Mouse (Mus musculus): Measurements from ENCODE around the gene Kcnk3.

Kcnk3 gene

GRCm38 (mm10) chr5:30590231-30590630, 2.3 kb downstream of the Kcnk3 start:
- Histone ChIP-seq H3K4me1 (replicated peaks; ENCODE audit: low read depth, low read length) (peaks cover 8% of the 10 kb centered on the region), H3K27me3 (ENCODE audit: insufficient read depth, low read length) (peaks cover 72% of the 10 kb centered on the region), H3K4me3 (replicated peaks; ENCODE audit: low read length) (no peak overlapping the region), H3K36me3 (ENCODE audit: insufficient read depth, low read length) (no peaks in the 10 kb centered on the region), H3K9me3 (ENCODE audit: low read length) (no peaks in the 10 kb centered on the region)
- no peak for TF ChIP-seq NANOG (IDR thresholded peaks at IDR 0.05; ENCODE audit: borderline replicate concordance, low read length)

DNA sequence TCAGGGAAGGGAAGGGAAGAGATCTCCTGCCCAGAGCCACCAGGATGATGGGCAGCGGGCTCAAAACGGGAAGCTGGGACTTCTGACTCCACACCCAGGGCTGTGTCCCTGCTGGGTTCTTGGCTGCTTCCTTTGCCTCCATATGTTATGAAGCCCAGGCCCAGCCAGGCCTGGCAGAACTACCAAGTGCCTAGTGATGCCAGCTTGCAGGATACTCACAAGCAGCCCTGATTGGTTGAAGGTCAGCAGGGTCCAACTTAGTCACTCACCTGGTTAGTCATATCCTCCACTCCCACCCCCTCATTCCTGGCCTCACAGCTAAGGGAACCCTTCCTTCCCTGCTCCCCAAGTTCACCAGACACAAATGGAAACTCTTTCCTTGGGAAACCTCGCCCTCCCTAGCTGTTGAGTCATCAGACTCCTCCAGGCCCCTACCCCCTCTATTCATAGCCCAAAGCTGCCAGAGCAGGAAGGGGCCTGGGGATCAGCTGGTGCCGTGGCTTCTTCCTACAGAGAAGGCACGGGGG, 3.3 kb downstream of the Kcnk3 start:
- Histone ChIP-seq H3K36me3 (ENCODE audit: insufficient read depth, low read length) (no peaks in the 10 kb centered on the region), H3K27me3 (ENCODE audit: insufficient read depth, low read length) (peaks cover 64% of the 10 kb centered on the region), H3K9me3 (ENCODE audit: low read length) (no peaks in the 10 kb centered on the region), H3K4me3 (replicated peaks; ENCODE audit: low read length) (no peak overlapping the region), H3K4me1 (replicated peaks; ENCODE audit: low read depth, low read length) (peaks cover 8% of the 10 kb centered on the region)
- TF ChIP-seq POU5F1 (IDR thresholded peaks at IDR 0.05; ENCODE audit: borderline replicate concordance, low read length) (no peak), NANOG (IDR thresholded peaks at IDR 0.05; ENCODE audit: borderline replicate concordance, low read length) (no peak), CTCF (conservative IDR thresholded peaks at IDR 0.05; ENCODE audit: low read length) (no peak)

GRCm38 (mm10) chr5:30591786-30592185, 3.8 kb downstream of the Kcnk3 start:
- TF ChIP-seq POU5F1 (IDR thresholded peaks at IDR 0.05; ENCODE audit: borderline replicate concordance, low read length): no peak
- no peak for TF ChIP-seq NANOG (IDR thresholded peaks at IDR 0.05; ENCODE audit: borderline replicate concordance, low read length)
- no peak for TF ChIP-seq CTCF (conservative IDR thresholded peaks at IDR 0.05; ENCODE audit: low read length)
- H3K4me3 ChIP-seq (replicated peaks; ENCODE audit: low read length): no peak overlapping the region

DNA sequence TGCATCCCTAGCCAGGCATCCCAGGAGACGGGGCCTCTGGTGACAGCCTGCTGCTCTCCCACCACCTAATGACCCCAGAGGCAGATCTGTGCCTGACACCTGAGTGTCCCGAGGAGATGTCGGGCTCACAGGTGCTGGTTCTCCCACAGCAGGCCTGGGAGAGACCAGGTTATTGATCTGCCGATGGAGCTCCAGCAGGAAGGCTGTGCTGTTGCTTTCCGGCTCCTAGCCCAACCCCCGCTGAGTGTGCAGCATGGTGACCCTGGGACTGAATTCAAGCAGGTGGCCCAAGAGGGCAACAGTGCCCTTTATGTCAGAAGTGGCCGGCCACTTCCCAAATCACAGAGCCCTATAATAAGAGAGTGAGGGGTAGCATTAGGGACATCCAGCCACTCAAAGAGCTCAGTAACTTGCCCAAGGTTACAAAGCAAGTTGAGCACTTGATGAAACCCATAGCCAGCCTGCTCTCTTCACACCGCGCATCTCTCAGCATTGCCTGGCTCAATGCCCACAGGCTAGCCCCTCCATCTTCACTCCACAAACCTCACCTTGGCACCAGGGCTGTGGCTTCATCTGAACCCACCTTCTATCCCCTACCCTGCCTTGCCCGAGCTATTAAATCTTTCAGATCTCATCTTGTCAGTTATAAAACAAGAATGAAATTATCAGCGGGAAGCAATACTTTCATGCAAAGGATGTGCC, 4.5 kb downstream of the Kcnk3 start:
- H3K27me3 ChIP-seq (ENCODE audit: insufficient read depth, low read length): peaks cover 61% of the 10 kb centered on the region
- H3K4me1 ChIP-seq (replicated peaks; ENCODE audit: low read depth, low read length): peaks cover 8% of the 10 kb centered on the region
- TF ChIP-seq POU5F1 (IDR thresholded peaks at IDR 0.05; ENCODE audit: borderline replicate concordance, low read length) (no peak), CTCF (conservative IDR thresholded peaks at IDR 0.05; ENCODE audit: low read length) (no peak)
- H3K4me3 ChIP-seq (replicated peaks; ENCODE audit: low read length): no peak overlapping the region
- no peaks in the 10 kb centered on the region for H3K9me3 ChIP-seq (ENCODE audit: low read length)
- no peaks in the 10 kb centered on the region for H3K36me3 ChIP-seq (ENCODE audit: insufficient read depth, low read length)

More at GRCm38 (mm10) chr5:30591786-30592185, 3.8 kb downstream of the Kcnk3 start:
- peaks cover 63% of the 10 kb centered on the region for H3K27me3 ChIP-seq (ENCODE audit: insufficient read depth, low read length)
- H3K9me3 ChIP-seq (ENCODE audit: low read length): no peaks in the 10 kb centered on the region
- H3K4me1 ChIP-seq (replicated peaks; ENCODE audit: low read depth, low read length): peaks cover 8% of the 10 kb centered on the region
- H3K36me3 ChIP-seq (ENCODE audit: insufficient read depth, low read length): no peaks in the 10 kb centered on the region

DNA sequence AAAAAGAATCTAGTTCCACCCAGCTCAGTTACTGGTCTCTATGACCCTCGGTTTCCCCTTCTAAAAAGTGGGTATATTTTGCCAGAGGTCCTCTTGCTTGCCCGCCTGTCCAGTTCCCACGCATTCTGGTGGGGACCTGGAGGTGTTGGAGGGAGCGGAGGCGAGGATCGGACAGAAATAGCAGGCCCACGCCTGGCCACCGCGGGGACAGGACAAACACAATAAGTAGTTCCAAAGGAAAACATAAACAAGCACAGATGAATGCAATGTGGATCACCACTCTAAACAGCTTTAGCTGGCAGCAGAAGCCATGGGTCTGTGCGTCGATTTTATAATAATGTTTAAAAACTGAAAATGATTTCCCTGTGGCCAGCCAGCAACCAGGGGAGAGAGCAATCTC, 5.4 kb downstream of the Kcnk3 start:
- no peaks in the 10 kb centered on the region for H3K36me3 ChIP-seq (ENCODE audit: insufficient read depth, low read length)
- TF ChIP-seq POU5F1 (IDR thresholded peaks at IDR 0.05; ENCODE audit: borderline replicate concordance, low read length) (no peak), NANOG (IDR thresholded peaks at IDR 0.05; ENCODE audit: borderline replicate concordance, low read length) (no peak), CTCF (conservative IDR thresholded peaks at IDR 0.05; ENCODE audit: low read length) (no peak)
- peaks cover 8% of the 10 kb centered on the region for H3K4me1 ChIP-seq (replicated peaks; ENCODE audit: low read depth, low read length)

GRCm38 (mm10) chr5:30593811-30594504, 6.0 kb downstream of the Kcnk3 start:
- peaks cover 60% of the 10 kb centered on the region for H3K27me3 ChIP-seq (ENCODE audit: insufficient read depth, low read length)
- H3K4me3 ChIP-seq (replicated peaks; ENCODE audit: low read length): 0 out of 2 replicates have a peak overlapping the region, but pooled peaks have one; percentile 17
- TF ChIP-seq NANOG (IDR thresholded peaks at IDR 0.05; ENCODE audit: borderline replicate concordance, low read length) (no peak), POU5F1 (IDR thresholded peaks at IDR 0.05; ENCODE audit: borderline replicate concordance, low read length) (no peak), CTCF (conservative IDR thresholded peaks at IDR 0.05; ENCODE audit: low read length) (no peak)
- no peaks in the 10 kb centered on the region for H3K36me3 ChIP-seq (ENCODE audit: insufficient read depth, low read length)
- H3K4me1 ChIP-seq (replicated peaks; ENCODE audit: low read depth, low read length): peaks cover 4% of the 10 kb centered on the region
- H3K9me3 ChIP-seq (ENCODE audit: low read length): no peaks in the 10 kb centered on the region

More for the DNA sequence above, 5.4 kb downstream of the Kcnk3 start:
- Histone ChIP-seq H3K27me3 (ENCODE audit: insufficient read depth, low read length) (peaks cover 60% of the 10 kb centered on the region), H3K9me3 (ENCODE audit: low read length) (no peaks in the 10 kb centered on the region), H3K4me3 (replicated peaks; ENCODE audit: low read length) (0 out of 2 replicates have a peak overlapping the region, but pooled peaks have one; percentile 17)

DNA sequence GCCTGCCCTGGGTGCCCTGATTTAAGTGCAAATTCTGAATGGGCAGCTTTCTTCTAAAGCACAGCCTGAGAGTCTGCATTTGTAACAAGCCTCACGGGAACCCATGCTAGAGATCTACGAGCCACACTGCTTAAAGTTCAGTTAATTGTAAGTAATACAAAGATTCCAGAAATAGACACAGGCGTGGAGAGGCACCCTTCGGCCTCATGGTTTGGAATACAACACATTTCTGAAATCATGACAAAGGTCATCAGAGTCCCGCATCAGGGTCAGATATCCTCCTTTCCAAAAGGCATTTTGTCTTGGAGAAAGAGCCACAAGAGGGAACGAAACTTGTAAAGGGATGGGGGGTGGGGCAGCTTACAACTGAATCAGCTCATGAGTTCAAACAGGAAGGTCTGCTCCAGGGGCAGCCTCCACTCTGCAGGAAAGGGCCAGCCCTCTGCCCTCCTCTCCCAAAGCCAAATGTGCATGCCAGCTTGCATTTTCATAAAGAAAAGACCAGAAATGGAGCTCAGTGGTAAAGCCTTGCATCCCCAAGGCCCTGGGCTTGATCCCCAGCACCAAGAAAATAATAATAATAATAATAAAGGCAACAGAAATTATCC, 7.1 kb downstream of the Kcnk3 start:
- Histone ChIP-seq H3K9me3 (ENCODE audit: low read length) (no peaks in the 10 kb centered on the region), H3K36me3 (ENCODE audit: insufficient read depth, low read length) (no peaks in the 10 kb centered on the region), H3K27me3 (ENCODE audit: insufficient read depth, low read length) (peaks cover 58% of the 10 kb centered on the region), H3K4me1 (replicated peaks; ENCODE audit: low read depth, low read length) (peaks cover 2% of the 10 kb centered on the region; the same call in 1 of the 2 replicates), H3K4me3 (replicated peaks; ENCODE audit: low read length) (no peak overlapping the region)
- no peak for TF ChIP-seq POU5F1 (IDR thresholded peaks at IDR 0.05; ENCODE audit: borderline replicate concordance, low read length)
- no peak for TF ChIP-seq NANOG (IDR thresholded peaks at IDR 0.05; ENCODE audit: borderline replicate concordance, low read length)
- no peak for TF ChIP-seq CTCF (conservative IDR thresholded peaks at IDR 0.05; ENCODE audit: low read length)

GRCm38 (mm10) chr5:30601397-30601796, 13.4 kb downstream of the Kcnk3 start:
- no peaks in the 10 kb centered on the region for H3K9me3 ChIP-seq (ENCODE audit: low read length)
- peaks cover 44% of the 10 kb centered on the region for H3K27me3 ChIP-seq (ENCODE audit: insufficient read depth, low read length)
- peaks cover 20% of the 10 kb centered on the region for H3K4me1 ChIP-seq (replicated peaks; ENCODE audit: low read depth, low read length)
- no peaks in the 10 kb centered on the region for H3K36me3 ChIP-seq (ENCODE audit: insufficient read depth, low read length)
- H3K4me3 ChIP-seq (replicated peaks; ENCODE audit: low read length): no peak overlapping the region
- TF ChIP-seq POU5F1 (IDR thresholded peaks at IDR 0.05; ENCODE audit: borderline replicate concordance, low read length): no peak
- no peak for TF ChIP-seq NANOG (IDR thresholded peaks at IDR 0.05; ENCODE audit: borderline replicate concordance, low read length)
- TF ChIP-seq CTCF (conservative IDR thresholded peaks at IDR 0.05; ENCODE audit: low read length): no peak

Measured in E14TG2a.4 (cell line).